Mouse (Mus musculus): ENCODE results near the gene Atg4c. TPM values are rescaled to one million over a fixed set of nuclear protein-coding genes. Genes with fewer than 3 reads are reported as not detected.

The Atg4c gene
- total RNA-seq, 2 experiments from 2014 or later = 3.4 to 22.9 TPM

DNA sequence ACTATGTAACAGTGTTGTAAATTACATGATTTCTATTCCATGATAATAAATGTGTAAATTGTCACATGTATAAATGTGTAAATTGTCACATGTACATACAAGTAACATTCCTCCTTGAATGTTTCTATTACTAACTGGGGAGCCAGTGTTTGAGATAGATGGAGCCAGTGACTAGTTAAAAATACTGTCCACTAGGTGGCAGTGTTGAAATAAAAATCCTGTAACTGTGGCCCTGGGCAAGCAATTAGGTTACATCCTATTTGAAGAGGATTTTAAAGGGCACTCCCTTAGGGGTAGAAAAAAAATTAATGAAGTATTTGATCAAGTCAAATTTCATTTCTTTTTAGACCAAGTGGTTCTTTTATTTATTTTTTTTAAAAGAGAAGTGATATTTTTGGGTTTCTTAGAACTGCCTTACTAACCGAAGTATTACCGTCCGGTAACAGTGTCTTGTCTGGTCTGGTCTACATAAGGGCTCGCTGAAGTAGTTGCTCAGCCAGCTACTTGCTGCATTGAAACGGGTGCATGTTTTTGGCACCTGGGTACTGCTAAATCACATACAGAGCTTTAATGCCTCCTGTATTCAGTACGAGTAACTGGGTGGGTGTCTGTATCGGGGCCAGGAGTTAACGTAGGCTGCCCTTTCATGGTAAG is 41.6 kb downstream of the Atg4c start:
- ATAC-seq (replicated peaks; ENCODE audit: low FRiP score, low TSS enrichment, poor library complexity, severe bottlenecking) = peak; percentile 76; the same call in 1 of the 2 replicates

DNA sequence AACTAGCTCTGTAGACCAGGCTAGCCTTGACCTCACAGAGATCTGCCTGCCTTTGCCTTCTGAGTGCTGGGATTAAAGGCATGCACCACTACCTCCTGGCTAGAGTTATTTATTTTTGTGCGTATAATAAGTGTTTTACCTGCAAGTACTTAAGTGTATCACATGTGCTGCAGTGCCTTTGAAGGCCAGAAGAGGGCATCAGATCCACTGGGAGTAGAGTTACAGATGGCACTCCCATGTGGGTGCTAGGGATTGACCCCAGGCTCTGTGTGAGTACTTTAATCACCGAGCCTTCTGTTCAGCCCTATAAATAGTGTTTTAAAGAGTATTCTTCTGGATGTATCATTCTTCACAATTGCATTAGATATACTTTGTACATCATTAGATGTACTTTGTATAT is 44.6 kb downstream of the Atg4c start:
- no peak for ATAC-seq (replicated peaks; ENCODE audit: low FRiP score, low TSS enrichment, poor library complexity, severe bottlenecking)

DNA sequence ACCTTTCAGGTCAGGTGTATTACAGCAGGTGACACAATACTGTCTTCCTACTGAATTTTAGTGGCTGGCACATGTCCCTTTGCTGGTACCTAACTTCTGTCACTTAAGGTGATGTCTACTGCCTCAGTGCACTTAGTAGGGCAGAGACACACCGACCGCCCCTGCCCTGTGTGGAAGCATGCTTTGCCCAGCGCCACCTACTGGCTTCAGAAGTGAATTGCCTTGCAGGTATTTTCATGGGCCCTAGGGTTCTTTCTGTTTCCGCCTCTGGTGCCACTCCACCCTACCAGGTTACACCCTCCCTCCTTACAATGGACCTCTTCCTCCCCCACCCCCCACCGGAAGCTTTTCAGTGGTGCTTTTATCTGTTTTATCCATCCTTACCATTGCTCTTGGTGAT is 47.9 kb downstream of the Atg4c start:
- ATAC-seq (replicated peaks; ENCODE audit: low FRiP score, low TSS enrichment, poor library complexity, severe bottlenecking) = peak; percentile 47; the same call in 1 of the 2 replicates

DNA sequence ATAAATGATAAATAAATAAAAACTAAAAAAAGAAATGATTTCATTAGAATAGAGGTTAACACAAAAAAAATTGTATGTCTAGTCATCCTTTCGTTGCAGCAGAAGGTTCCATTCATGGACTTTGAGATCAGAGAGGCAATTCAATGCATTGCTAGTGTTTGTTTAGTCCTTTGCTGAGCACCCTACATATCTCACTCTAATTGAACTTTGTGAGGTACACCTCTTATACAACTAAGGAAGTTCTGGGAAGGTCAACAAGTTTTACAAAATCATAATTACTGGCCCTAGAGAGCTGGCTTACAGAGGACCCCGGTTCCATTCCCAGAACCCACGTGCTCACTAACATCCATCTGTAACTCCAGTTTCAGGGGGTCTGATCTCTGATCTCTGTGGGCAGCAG is 55.6 kb downstream of the Atg4c start:
- no peak for ATAC-seq (replicated peaks; ENCODE audit: low FRiP score, low TSS enrichment, poor library complexity, severe bottlenecking)

- no peak for ATAC-seq (replicated peaks; ENCODE audit: low FRiP score, low TSS enrichment, poor library complexity, severe bottlenecking)
These were observed 56.1 kb downstream of the Atg4c start for GRCm38 (mm10) chr4:99249826-99250225.

GRCm38 (mm10) chr4:99252957-99253356 is 59.2 kb downstream of the Atg4c start:
- no peak for ATAC-seq (replicated peaks; ENCODE audit: low FRiP score, low TSS enrichment, poor library complexity, severe bottlenecking)

DNA sequence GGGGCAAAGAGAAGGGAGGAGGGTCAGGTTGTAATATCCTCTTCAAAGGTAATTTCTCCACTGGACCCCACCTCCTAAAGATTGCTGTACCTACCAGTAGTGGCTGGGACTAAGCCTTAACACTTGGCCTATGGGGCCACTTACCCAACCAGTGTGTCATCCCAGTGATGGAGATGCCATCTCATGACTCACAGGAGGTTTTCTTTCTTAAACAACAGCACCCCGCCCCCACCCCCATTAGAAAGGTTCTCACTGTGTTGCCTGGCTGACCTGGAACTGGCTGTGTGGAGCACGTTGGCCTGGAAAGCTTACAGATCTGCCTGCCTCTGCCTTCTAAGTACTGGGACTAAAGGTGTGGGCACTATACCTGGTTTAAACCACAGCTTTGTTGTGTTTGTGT is 69.5 kb downstream of the Atg4c start:
- no peak for ATAC-seq (replicated peaks; ENCODE audit: low FRiP score, low TSS enrichment, poor library complexity, severe bottlenecking)

DNA sequence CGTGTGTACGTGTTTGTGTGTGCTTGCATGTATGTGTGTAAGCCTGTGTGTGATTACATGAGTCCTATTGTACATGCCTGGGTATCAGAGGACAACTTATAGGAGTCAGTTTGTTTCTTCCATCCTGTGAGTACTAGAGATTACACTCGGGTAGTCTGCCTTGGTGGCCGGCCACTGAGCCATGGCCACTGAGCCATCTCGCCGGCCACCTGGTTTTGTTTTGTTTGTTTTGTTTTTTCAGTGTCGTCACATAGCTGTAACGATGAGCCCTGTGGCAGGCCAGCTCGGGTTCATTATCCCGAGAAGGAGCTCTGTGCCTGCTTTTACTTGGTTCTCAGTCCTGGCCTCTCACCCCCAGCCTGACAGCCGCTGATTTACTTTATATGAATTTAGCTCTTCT is 69.9 kb downstream of the Atg4c start:
- ATAC-seq (replicated peaks; ENCODE audit: low FRiP score, low TSS enrichment, poor library complexity, severe bottlenecking) = no peak

GRCm38 (mm10) chr4:99266843-99267445 is 73.2 kb downstream of the Atg4c start:
- ATAC-seq (replicated peaks; ENCODE audit: low FRiP score, low TSS enrichment, poor library complexity, severe bottlenecking) = no peak

DNA sequence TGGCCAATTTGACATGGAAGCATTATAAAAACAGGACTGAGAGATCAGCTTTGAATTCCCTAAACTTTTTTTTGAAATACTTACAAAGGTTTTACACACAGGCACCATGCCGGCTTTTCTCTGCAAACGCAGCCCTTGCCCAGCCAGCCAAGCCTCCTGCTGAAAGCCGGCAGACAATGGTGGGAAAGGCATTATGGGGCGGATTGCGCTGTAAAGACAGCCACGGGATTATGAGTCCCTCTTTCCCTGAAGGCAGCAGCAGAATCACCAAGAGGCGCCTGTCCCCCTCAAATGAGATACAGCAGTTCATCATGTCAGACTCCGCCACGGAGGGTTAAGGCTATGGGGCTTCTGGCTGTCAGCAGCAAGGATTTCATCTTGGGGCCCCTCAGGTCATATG is 79.1 kb downstream of the Atg4c start:
- no peak for ATAC-seq (replicated peaks; ENCODE audit: low FRiP score, low TSS enrichment, poor library complexity, severe bottlenecking)

- ATAC-seq (replicated peaks; ENCODE audit: low FRiP score, low TSS enrichment, poor library complexity, severe bottlenecking) = no peak
These were observed 79.7 kb downstream of the Atg4c start for GRCm38 (mm10) chr4:99273466-99273865.

DNA sequence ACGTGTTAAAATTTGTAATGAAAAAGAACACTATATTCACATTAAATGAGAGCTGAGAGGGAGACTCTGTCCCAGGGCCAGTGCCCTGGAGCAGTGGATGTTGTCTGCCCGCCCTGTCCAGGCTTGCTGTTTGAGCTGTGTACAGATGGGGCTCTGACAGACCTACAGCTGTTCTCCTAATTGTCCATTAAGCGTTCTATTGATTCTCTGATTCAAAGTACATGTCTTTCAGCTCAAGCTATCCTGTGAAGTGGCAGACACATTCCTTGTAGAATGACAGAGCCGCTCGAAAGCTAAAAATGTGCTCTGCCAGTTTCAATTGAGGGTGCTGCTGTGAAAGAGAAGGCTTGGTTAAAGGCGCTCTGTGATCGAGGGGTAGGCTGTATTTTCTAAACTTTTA is 80.2 kb downstream of the Atg4c start:
- no peak for ATAC-seq (replicated peaks; ENCODE audit: low FRiP score, low TSS enrichment, poor library complexity, severe bottlenecking)

DNA sequence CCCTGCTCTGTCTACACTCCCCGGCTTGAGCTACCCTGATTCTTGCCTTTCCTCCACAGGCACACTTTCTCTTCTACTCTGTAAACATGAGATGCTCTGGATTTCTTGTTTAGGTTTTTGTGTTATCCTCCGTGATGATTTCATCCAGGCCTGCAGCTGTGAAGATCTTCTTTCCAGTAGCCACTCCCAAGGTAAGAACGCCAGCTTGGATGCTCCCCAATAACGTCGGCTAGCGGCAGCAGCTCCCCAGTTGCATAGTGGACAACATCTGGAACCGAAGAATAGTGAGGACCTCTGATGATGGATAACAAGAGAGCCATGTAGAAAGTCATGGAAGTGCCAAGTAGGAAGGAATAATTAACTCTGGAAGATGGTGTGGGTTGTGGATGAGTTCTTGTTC is 85.1 kb downstream of the Atg4c start:
- no peak for ATAC-seq (replicated peaks; ENCODE audit: low FRiP score, low TSS enrichment, poor library complexity, severe bottlenecking)

- ATAC-seq (replicated peaks; ENCODE audit: low FRiP score, low TSS enrichment, poor library complexity, severe bottlenecking) = no peak
These were observed 88.0 kb downstream of the Atg4c start for GRCm38 (mm10) chr4:99281711-99282110.

DNA sequence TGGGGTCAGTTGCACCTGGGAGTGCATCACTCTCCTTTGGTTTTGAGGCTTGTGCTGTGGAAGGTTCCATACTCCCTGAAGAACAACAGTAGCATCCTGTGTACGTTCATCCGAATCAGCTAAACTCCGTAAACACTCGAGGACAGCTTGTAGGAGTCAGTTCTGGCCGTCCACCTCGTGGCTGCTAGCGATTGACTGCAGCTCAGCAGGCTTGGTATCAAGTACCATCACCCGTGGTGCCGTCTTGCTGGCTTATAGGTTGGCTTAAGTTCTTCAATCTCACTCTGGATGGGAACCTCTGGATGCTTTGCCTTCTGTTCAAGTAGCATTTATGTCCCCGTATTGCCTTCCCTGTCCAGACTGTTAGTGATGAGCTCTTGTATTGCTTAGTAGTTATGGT is 95.6 kb downstream of the Atg4c start:
- ATAC-seq (replicated peaks; ENCODE audit: low FRiP score, low TSS enrichment, poor library complexity, severe bottlenecking) = no peak

DNA sequence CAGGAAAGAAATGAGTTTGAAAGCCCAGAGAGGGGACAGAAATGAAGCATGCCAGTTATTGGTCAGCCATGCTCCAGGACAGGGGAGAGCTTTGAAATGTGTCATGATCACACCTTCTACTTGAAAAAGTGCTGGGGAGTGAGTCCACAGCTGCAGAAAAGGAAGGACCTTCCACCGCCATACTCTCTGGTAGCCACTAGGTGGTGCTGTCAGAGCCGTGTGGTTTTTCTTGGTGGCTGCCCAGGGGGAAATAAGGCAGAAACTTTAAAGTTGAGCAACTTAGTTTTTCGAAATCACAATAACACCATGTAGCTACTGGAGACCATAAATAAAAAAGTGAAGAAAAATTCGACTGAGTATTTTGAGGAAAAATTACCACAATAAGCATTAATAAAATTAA is 104.9 kb downstream of the Atg4c start:
- ATAC-seq (replicated peaks; ENCODE audit: low FRiP score, low TSS enrichment, poor library complexity, severe bottlenecking) = peak; percentile 89

DNA sequence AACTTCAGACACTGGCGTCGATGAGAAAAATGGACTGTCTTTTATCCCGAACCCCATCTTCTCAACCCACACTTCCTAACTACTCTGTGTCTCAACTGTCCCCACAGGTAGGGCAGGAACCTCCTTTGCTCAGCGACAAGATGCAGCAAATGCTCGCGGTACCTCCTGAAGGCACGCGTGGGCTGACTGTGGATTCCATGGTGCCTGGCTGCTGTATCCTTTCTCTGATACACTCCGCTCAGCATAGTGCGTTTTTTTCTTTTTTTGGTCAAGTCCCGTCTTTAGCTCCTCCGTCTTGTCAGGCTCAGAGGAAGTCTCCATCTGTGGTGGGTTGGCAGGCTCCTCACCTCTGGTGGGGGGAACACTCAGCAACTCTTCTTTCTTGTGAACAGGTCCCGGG is 111.1 kb downstream of the Atg4c start:
- ATAC-seq (replicated peaks; ENCODE audit: low FRiP score, low TSS enrichment, poor library complexity, severe bottlenecking) = no peak

Other genes with a start within 250 kb of the Atg4c start
- gene Angptl3, start 163.0 kb upstream of the Atg4c start, total RNA-seq (2014; fragmentation: Nextera tagmentation) = 0.46 TPM in 1 of 2 replicates, not detected in the other
- gene Angptl3, start 163.0 kb upstream of the Atg4c start, total RNA-seq (2017) = 0.85 TPM in 1 of 2 replicates, not detected in the other
- 40.5 and 58.3 TPM in 2 replicates for gene Dock7, start 73.0 kb upstream of the Atg4c start, total RNA-seq (2014; fragmentation: Nextera tagmentation)
- gene Dock7, start 73.0 kb upstream of the Atg4c start, total RNA-seq (2017) = 44.3 and 71.8 TPM in 2 replicates
- gene Gm12689, start 102.0 kb downstream of the Atg4c start, total RNA-seq (2014; fragmentation: Nextera tagmentation) = 1.8 TPM in 1 of 2 replicates, not detected in the other
- 0.69 TPM in 1 of 2 replicates, not detected in the other for gene Gm12689, start 102.0 kb downstream of the Atg4c start, total RNA-seq (2017)

All from megakaryocyte-erythroid progenitor cell, adult 5-6 weeks (primary cell).